Mouse (Mus musculus) frontal cortex, postnatal 25 days (tissue): ENCODE data around the gene Kcnj1.

Source experiments
- DNase-seq, 2 experiments: peaks; one replicate each; pipeline ENCODE4 v3.0.0; 2022; ENCODE audit warnings: low spot score in 2 of 2

The Kcnj1 gene

GRCm38 (mm10) chr9:32448766-32449165 lies 76.5 kb downstream of the Kcnj1 start:
- no peak for DNase-seq
